Mouse (Mus musculus) kidney, adult 2 months (tissue): ENCODE results near the gene Usp31.

Source experiments
- CTCF ChIP-seq: fragments of 200-500 bp; conservative IDR thresholded peaks from 2 replicates; pipeline ENCODE4 v1.5.1; 2011; ENCODE audit warnings: low read depth, mild to moderate bottlenecking, control low read depth, low read length, moderate library complexity, mixed read lengths; ENCODE audit not compliant: insufficient read depth, insufficient read length
- POLR2A ChIP-seq: fragments of 200-500 bp; IDR thresholded peaks from one replicate; pipeline ENCODE4 v1.6.1; 2011; ENCODE audit warnings: low read depth, low read length, control low read depth

DNA sequence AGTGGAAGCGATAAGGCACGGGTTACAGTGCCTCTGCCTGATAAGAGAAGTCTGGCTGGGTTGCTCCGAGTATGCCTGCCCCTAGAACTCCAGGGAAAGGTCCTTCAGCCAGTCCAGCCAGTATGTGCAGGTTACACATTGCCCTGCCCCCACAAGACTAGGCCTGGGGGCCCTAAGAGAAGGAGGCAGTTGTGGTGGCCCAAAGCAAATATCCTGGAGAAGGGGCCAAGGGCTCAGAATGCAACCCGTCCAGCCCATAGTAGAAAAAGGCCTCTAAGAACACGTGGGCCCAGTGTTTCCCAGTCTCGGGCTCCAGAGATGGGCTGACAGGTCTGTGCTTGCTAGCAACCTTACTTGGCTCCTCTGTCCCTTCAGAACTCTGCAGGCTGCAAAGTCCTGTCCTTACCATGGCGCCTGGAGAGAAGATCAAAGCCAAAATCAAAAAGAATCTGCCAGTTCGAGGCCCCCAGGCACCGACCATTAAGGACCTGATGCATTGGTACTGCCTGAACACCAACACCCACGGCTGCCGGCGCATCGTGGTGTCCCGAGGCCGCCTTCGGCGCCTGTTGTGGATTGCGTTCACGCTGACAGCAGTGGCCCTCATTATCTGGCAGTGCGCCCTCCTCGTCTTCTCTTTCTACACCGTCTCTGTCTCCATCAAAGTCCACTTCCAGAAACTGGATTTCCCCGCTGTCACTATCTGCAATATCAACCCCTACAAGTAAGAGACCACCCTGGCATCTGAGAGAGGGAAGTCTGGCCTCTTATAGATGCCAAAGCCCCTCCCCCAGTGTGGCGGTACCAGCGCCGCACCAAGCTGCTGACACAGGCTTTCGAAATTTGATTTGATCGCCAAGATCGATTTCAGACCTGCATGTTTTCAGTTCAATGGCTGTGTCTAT lies 30.7 kb upstream of the Usp31 start:
- TF ChIP-seq POLR2A (no peak), CTCF (no peak)
